Comparison of ENCODE assay signal across 9 mouse cellular contexts in genomic region chr9:88329166-88329748, GRCm38 (mm10). TPM values are rescaled to one million over a fixed set of nuclear protein-coding genes. Genes with fewer than 3 reads are reported as not detected.
A peak's percentile ranks its signal among the peaks of the same experiment; 100 is the strongest.
DNase-seq lines count a peak whose midpoint lies in the region; ATAC-seq and TF ChIP-seq lines count a peak whose summit lies in the region.
"Had no signal": no experiment of that assay in that cellular context is flagged by ENCODE, and none has a peak within 500 bp of the region (broad histone marks: within the 10 kb centered on the region; RNA-seq: fewer than 3 reads in every experiment).

No protein-coding gene starts in this region.

- peak overlapping the region; percentile 40; the same call in 1 of the 2 replicates for H3K27ac ChIP-seq in gastrocnemius, adult 2 months
- H3K27ac ChIP-seq in liver, embryonic 15.5 days (replicated peaks) = no peak overlapping the region
- H3K27ac ChIP-seq in small intestine, adult 2 months (ENCODE audit: insufficient read depth, low read depth, low read length) = peak overlapping the region; percentile 23

- WGBS in liver, embryonic 15.5 days (ENCODE audit: insufficient replicate concordance) = 28% methylated on average over 10 of the region's 10 CpGs
- WGBS in small intestine, adult 2 months = 45% methylated on average over 10 of the region's 10 CpGs

- intact Hi-C loops in gastrocnemius, adult 2 months (cut with DNase I) = loop anchor here (5.0 kb wide), 1 partner anchor 43 kb away; no protein-coding TSS in a partner anchor

- peaks cover 42% of the 10 kb centered on the region for H3K27me3 ChIP-seq in liver, embryonic 15.5 days
- H3K27me3 ChIP-seq in small intestine, adult 2 months (ENCODE audit: control insufficient read depth, insufficient read depth, low read length) = peaks cover 10% of the 10 kb centered on the region

- no peak overlapping the region for H3K9ac ChIP-seq in liver, embryonic 15.5 days

- TF ChIP-seq POLR2A in small intestine, adult 2 months (IDR thresholded peaks at IDR 0.05; ENCODE audit: low read depth, low read length) = no peak

- no peak for ATAC-seq in liver, embryonic 15.5 days (ENCODE audit: insufficient read depth)
- ATAC-seq in granulocyte monocyte progenitor cell, adult 5-6 weeks (replicated peaks; ENCODE audit: poor library complexity, severe bottlenecking) = no peak

- no peak for DNase-seq in gastrocnemius, adult 2 months
- DNase-seq in gastrocnemius, postnatal 4 days (ENCODE audit: low spot score in 2 of 2) = no peak
- peak; percentile 12 for DNase-seq in spleen, postnatal 36 days (ENCODE audit: low spot score in 2 of 2)
- DNase-seq in spleen, adult 18-20 months = no peak
- no peak for DNase-seq in layer of hippocampus, adult 9-11 months
- DNase-seq: cerebellum, adult 11-12 months had no signal

- peak overlapping the region; percentile 66 for H3K4me2 ChIP-seq in liver, embryonic 15.5 days

- no peak for TF ChIP-seq CTCF in gastrocnemius, adult 2 months (IDR thresholded peaks at IDR 0.05)
- TF ChIP-seq CTCF in small intestine, adult 2 months (IDR thresholded peaks at IDR 0.05; ENCODE audit: extremely low read depth, insufficient read length, insufficient replicate concordance, low read depth, low read length) = no peak

- no peaks in the 10 kb centered on the region for H3K9me3 ChIP-seq in liver, embryonic 15.5 days (replicated peaks)

- H3K36me3 ChIP-seq in liver, embryonic 15.5 days (replicated peaks) = no peaks in the 10 kb centered on the region
- H3K36me3 ChIP-seq in small intestine, adult 2 months (ENCODE audit: control insufficient read depth, insufficient read depth, low read length) = no peaks in the 10 kb centered on the region

- peaks cover 5% of the 10 kb centered on the region; the same call in 1 of the 2 replicates for H3K4me1 ChIP-seq in liver, embryonic 15.5 days (replicated peaks)
- no peaks in the 10 kb centered on the region for H3K4me1 ChIP-seq in small intestine, adult 2 months (ENCODE audit: control insufficient read depth, insufficient read depth, insufficient read length, low read length)

- peak overlapping the region; percentile 82 for H3K4me3 ChIP-seq in gastrocnemius, adult 2 months
- H3K4me3 ChIP-seq in liver, embryonic 15.5 days (replicated peaks) = no peak overlapping the region
- peak overlapping the region; percentile 1; the same call in 1 of the 2 replicates for H3K4me3 ChIP-seq in small intestine, adult 2 months (ENCODE audit: low read depth, low read length)

RNA-seq across cellular contexts. Expression of gene Nt5e, which starts 2.3 kb away (rescaled TPM):
- 1 to 10 TPM; 2.2 to 2.5 TPM for total RNA-seq in gastrocnemius, adult 2 months (2021)
- 10 to 100 TPM; 10.3 to 10.5 TPM for total RNA-seq in gastrocnemius, postnatal 4 days (2021)
- polyA plus RNA-seq in liver, embryonic 15.5 days (2015; fragmentation: Nextera tagmentation; extraction: Ambion mirVana) = 10.0 and 10.4 TPM in 2 replicates
- 17.8 and 33.5 TPM in 2 replicates for polyA plus RNA-seq in small intestine, adult 2 months (2012; rRNA removed)
- total RNA-seq in granulocyte monocyte progenitor cell, adult 5-6 weeks (2014; fragmentation: Nextera tagmentation) = 0.21 TPM in 1 of 2 replicates, not detected in the other
- total RNA-seq in granulocyte monocyte progenitor cell, adult 5-6 weeks (2017) = 1.6 and 1.9 TPM in 2 replicates

Comparison
In these comparisons a context has a peak if more than half of its experiments do, and no peak if none do; other contexts are left out.
1. DNase-seq: peak in spleen, postnatal 36 days (2 of 2); none in gastrocnemius, adult 2 months (single experiment), gastrocnemius, postnatal 4 days (0 of 2), spleen, adult 18-20 months (0 of 2) and layer of hippocampus, adult 9-11 months (single experiment).